Mouse (Mus musculus) kidney, adult 9 months (tissue): Measurements from ENCODE around the gene Zfp704.

Experiments
- DNase-seq: peaks from one replicate; pipeline ENCODE4 v3.0.0; 2022

The Zfp704 gene

GRCm38 (mm10) chr3:9450521-9450920, 159.4 kb downstream of the Zfp704 start:
- DNase-seq = no peak

GRCm38 (mm10) chr3:9449261-9450007, 160.5 kb downstream of the Zfp704 start:
- DNase-seq = no peak

- no peak for DNase-seq
Observed at GRCm38 (mm10) chr3:9448541-9448940, 161.3 kb downstream of the Zfp704 start.

GRCm38 (mm10) chr3:9444558-9444957, 165.3 kb downstream of the Zfp704 start:
- no peak for DNase-seq

GRCm38 (mm10) chr3:9443981-9444380, 165.9 kb downstream of the Zfp704 start:
- no peak for DNase-seq

GRCm38 (mm10) chr3:9443476-9443875, 166.4 kb downstream of the Zfp704 start:
- DNase-seq = no peak

- no peak for DNase-seq
Observed at GRCm38 (mm10) chr3:9441566-9442540, 168.0 kb downstream of the Zfp704 start.

GRCm38 (mm10) chr3:9440466-9440865, 169.4 kb downstream of the Zfp704 start:
- no peak for DNase-seq

GRCm38 (mm10) chr3:9439619-9440286, 170.1 kb downstream of the Zfp704 start:
- DNase-seq = no peak

GRCm38 (mm10) chr3:9436256-9436655, 173.6 kb downstream of the Zfp704 start:
- no peak for DNase-seq

GRCm38 (mm10) chr3:9434394-9435175, 175.3 kb downstream of the Zfp704 start:
- no peak for DNase-seq

- no peak for DNase-seq
Observed at GRCm38 (mm10) chr3:9432796-9433526, 176.9 kb downstream of the Zfp704 start.

GRCm38 (mm10) chr3:9432226-9432625, 177.7 kb downstream of the Zfp704 start:
- no peak for DNase-seq

- DNase-seq = no peak
Observed at GRCm38 (mm10) chr3:9429946-9430345, 179.9 kb downstream of the Zfp704 start.

GRCm38 (mm10) chr3:9427826-9428225, 182.1 kb downstream of the Zfp704 start:
- no peak for DNase-seq

GRCm38 (mm10) chr3:9425661-9426060, 184.2 kb downstream of the Zfp704 start:
- DNase-seq = no peak

GRCm38 (mm10) chr3:9424637-9425036, 185.2 kb downstream of the Zfp704 start:
- DNase-seq = no peak

GRCm38 (mm10) chr3:9423669-9424068, 186.2 kb downstream of the Zfp704 start:
- DNase-seq = peak; percentile 5

- no peak for DNase-seq
Observed at GRCm38 (mm10) chr3:9408896-9409295, 201.0 kb downstream of the Zfp704 start.

- no peak for DNase-seq
Observed at GRCm38 (mm10) chr3:9407801-9408200, 202.1 kb downstream of the Zfp704 start.

GRCm38 (mm10) chr3:9407119-9407546, 202.8 kb downstream of the Zfp704 start:
- DNase-seq = peak; percentile 53

- DNase-seq = peak; percentile 27
Observed at GRCm38 (mm10) chr3:9405341-9405740, 204.5 kb downstream of the Zfp704 start.
